Mouse (Mus musculus) adrenal gland, postnatal 14 days (tissue): ENCODE measurements around the gene Bysl. TPM values are rescaled to one million over a fixed set of nuclear protein-coding genes. Genes with fewer than 3 reads are reported as not detected.

ENCODE experiments used
- DNase-seq: peaks from one replicate; pipeline ENCODE4 v3.0.0; 2021; ENCODE audit warnings: mixed read lengths
- total RNA-seq: library from RNA; stranded (reverse); gene quantifications from 2 replicates; pipeline ENCODE4 v1.2.3, GENCODE M21; 2021

Bysl gene
- total RNA-seq, 1 experiment from 2014 or later = 19.7 TPM

DNA sequence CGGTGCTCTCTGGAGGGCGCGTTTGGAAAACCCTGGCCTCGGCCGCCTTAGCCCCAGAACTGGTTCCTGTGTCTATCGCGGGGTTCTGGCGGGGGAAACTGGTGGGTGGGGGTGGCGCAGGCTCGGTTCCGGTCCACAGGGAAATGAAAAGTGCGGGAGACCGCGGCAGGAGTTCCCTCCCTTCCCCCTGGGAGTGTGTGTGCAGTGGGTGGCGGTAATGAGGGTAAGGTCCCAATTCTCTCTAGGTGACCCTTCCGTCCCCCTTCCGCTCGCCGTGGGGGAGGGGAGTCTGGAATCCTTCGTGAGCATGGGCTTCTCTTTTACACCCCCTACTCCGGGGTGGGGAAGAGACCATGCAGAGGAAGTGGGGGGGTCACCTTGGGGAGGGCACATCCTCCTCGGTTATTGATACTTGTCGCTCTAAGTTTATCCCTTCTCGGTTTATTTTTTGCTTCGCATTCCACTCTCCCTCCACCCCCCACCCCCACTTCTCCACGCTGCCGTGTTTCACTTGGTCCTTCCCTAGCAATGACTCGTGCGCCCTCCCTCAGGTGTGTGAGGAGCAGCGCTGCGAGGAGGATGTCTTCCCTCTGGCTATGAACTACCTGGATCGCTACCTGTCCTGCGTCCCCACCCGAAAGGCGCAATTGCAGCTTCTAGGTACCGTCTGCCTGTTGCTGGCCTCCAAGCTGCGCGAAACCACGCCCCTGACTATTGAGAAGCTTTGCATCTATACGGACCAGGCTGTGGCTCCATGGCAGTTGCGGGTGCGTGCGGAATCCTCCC is 16.9 kb downstream of the Bysl start:
- peak; percentile 67 for DNase-seq

DNA sequence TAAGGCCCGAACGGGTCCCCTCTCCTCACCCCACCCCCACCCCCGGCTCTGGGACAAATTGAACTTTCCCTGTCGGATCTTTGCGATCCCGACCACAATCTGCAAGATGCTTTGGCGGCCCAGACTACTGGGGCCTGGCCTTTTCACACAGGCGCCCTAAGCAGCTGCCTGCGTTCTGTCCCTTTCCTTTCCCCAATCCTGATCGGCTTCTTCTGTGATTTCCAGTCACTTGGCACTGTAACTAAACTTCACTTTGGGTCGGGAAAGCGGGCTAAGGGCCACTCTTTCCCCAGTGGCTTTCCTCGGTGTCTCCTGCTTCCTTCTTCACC is 17.5 kb downstream of the Bysl start:
- no peak for DNase-seq

DNA sequence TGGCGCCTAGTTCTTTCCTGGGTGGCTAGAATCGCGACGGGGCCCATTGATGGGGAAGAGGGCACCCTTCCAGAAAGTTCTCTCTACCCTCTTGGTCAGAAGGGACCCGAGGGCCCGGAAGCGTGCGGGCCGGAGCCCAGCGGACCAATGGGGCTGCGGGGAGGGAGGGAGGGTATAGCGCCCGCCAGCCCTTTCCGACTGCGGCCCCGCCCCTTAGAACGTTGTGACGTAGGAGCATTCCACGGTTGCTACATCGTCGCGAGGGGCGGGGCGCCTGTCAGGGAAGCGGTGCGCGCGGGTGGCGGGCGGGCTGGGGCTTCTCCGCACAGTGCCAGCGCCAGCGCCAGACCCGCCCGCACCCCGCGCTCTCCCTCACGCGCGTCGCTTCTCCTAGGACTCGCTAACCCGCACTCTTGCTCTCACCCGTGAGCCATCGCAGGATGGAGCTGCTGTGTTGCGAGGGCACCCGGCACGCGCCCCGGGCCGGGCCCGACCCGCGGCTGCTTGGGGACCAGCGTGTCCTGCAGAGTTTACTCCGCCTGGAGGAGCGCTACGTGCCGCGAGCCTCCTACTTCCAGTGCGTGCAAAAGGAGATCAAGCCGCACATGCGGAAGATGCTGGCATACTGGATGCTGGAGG is 18.0 kb downstream of the Bysl start:
- peak; percentile 98 for DNase-seq

DNA sequence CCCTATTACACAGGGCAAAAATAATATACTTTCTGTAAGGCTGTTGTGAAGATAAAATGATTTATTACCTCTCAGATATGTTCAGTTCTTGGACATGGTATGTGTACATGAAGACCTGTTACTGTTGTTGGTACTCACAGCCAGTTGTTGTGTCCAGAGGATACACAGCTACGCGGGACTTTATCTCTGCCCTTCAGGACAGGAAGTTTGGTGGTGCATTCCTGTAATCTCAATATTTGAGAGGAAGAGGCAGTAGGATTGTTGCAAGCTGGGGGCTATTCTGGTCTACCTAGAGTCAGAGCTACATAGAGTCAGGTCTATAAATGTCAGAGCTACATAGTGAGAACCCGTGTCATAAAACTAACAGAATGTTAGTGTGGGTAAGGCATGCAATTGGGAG is 20.2 kb downstream of the Bysl start:
- no peak for DNase-seq

DNA sequence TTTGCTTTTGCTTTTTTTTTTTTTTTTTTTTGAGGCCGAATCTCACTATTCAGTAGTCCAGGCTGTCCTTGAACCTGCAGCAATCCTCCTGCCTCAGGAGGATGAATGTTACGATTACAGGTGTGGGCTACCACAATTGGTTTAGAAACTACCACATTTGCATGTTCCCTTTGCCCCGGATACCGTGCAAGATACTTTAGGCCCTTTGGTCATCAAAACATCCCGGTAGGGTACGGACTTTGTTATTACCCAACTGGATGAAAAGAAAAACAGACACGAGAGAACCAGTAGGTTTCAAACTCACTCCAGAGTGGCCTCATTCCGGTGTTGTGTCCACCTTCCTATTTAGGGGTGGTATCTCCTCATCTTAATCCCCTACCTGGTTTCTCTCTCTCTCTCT is 22.8 kb downstream of the Bysl start:
- DNase-seq = no peak

DNA sequence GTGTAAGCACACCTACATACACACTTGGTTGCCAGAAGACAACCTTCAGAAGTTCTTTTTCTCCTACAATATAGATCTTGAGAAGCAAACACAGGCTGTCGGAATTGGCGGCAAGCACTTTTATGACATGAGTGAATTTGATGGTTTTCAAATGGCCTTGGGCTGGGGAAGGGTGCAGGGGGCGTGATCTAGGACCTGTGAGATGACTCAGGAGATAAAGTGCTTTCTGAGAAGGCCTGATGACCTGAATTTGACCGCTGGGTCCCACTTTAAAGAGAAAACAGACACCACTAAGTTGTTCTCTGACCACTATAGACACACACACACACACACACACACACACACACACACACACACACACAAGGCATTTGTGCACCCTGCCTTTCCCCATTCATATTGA is 30.3 kb downstream of the Bysl start:
- peak; percentile 53 for DNase-seq

DNA sequence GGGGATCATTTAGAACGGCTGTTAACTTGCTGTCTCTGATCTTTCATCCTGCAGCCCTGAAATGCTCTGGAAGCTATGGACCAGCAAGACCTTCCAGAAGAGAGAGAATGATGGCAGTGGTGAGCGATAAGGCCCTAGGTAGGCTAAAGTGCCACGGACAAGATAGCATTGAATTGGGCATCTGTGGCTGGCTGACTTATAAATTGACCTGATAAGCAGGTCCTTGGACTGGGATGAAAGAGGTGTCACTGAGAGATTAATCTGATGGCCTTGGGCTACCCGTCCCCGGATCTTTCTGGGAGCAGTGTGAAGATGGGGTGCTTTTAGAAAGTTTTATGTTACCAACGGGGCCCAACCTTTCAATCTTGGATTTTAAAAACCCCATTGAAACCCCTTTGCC is 32.6 kb downstream of the Bysl start:
- peak; percentile 49 for DNase-seq

DNA sequence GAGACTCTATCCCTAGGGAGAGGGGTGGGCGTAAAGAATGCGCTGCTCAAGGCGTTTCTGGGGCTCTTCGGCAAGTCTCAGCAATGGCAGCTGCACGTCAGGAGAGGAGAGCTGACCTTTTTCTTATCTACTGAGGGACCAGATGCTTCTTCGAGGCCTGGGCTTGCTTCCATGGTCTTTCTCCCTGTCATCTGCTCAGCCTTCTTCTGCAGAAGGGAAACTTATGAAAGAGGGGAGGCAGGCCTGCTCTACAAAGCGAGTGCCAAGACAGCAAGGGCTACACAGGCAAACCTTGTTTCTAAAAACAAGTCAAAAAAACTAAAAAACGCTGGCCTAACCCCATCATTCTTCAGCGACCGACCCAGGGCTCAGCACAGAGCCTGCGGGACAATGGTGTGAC is 36.5 kb downstream of the Bysl start:
- DNase-seq = no peak

DNA sequence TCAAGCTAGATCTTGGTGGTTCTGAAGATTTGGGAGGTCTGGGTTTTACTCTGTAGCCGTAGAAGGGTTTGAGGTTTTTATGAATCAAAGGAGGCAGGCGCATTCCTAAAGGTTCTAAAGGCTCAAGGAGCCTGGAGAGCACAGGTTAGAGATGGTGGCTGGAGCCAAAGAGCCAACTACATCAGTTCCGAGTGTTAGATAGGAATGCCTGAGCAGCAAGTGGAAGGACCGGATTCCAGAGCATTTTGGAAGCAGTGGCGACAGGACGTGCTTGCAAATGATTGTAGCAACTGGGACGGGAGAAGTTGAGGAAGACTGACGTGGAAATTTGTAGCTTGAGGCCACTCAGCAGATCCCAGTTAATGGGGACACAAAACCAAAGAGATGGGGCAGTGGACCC is 37.3 kb downstream of the Bysl start:
- DNase-seq = no peak

DNA sequence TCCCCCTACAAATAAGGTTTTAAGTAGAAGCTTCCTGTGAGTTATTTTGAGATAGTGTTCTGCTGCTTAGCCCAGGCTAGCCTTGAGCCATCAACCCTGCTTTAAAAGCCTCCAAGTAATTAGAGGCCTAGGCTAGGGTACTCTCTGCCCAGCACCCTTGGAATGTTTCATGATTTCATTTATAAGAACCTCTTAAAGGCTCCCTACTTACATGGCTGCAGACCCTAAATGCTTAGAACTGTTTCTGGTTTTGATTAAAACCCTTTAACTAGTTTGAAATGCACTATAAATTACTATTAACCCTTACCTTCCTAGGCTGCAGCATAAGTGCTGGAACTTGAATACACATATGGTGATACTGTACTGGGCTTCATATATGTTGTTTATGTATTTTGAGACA is 38.9 kb downstream of the Bysl start:
- no peak for DNase-seq

DNA sequence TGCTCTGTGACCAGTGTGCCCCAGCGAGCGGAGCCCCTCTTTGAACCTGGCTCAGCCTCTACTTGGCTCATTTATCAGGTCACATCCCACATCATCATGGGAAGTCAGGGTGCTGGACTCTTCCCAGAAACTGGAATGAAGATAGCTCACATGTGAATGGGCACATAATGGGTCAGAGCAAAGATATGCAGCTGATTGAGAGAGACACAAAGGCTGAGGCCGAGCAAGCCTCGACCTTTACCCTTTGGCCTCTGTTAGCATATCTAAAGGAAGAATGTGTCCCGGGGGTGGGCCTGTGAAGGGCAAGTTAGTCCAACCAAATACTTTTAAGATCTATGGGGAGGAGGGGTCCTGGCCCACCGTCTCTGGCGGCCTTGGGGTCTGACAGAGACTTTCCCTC is 39.7 kb downstream of the Bysl start:
- DNase-seq = no peak

DNA sequence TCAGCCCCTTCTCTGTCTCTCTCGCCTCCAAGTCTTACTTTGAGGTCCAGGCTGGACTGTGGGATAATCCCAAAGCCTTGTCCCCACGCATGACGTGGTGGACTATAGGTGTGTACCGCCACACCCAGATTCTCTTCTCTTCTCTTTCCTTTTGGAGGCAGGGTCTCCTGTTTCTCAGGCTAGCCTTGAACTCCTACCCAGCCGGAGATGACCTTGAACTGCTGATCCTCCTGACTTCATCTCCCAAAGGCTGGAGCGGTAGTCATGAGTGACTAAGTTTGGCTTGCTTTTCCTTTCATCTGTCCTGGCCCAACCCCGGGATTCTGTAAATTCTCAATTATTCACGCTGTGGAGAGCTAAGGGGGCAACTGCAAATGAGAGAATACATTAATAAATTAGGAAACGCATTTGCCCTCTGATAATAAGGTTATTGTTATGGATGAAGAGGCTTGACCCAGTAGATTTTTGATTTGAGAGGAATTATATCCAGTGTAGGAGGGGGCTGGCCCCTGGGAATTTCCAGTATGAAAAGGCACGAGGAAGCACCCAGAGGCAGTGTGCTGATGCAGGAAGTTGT is 42.3 kb downstream of the Bysl start:
- DNase-seq = no peak

DNA sequence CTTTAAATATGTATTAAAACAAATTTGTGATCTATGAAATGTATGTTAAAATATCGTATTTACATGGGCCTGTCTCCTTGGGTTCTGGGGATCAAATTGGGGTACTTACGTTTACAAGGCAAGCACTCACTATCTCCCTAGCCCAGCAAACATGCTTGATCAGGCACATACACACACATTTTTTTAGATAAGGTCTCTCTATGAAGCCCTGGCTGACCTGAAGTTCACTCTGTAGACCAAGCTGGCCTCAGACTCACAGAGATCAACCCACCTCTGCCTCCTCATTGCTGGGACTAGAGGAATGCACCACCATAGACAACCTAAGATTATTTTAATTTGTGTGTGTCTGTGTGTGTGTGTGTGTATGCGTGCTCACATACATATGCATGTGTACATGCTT is 42.9 kb downstream of the Bysl start:
- no peak for DNase-seq

DNA sequence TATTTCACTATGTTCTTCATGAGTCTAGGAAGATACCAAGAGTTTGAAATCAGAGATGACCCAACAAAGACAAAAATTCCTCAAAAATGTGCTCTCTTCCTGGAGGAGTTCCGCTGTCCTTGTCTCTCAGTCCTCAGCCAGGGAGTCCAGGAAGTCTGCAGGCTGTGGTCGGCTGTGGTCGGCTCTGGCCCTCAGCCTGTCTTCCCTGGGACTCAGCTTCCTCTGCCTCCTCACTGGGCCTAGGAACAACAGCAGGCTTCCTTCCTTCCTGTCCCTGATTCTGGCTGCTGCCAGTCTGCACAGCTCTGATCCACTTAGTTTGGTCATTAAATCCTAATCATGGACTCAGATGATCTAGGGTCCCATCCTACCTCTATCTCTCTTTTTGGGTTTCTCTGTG is 44.0 kb downstream of the Bysl start:
- peak; percentile 41 for DNase-seq

DNA sequence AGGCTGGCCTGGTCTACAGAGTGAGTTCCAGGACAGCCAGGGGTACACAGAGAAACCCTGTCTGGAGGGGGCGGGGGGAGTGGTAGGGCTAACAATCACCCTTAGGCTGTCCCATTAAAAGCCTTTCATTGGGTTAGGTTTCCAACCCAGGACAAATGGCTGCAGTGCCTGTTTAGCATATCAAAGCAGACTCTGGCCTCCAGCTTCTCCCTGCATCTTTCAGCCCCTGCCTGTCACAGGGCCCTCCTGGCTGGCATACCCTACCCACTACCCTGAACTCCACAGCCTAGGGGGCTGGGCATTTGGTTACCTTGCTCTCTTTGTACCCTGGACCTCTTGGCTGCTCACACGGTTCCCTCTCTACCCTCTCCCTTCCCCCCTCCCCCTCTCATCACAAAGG is 45.2 kb downstream of the Bysl start:
- DNase-seq = no peak

DNA sequence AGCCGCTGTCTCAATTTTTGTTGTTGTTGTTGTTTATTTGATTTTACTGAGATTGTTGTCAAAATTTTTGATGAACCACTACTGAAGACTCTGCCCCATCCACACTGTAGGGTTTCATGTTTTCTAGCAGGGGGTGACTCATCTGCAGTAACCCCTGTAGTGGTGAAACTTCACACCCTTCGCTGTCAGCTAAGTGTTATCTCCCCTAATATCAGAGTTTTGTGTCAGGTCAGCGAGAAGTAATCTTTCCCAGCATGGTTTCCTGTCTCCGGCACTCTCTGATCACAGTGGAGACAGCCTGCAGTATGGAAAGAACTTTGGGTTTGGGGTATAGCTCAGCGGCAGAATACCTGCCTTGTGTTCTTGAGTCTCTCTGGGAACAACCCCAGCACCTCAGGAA is 46.7 kb downstream of the Bysl start:
- DNase-seq = no peak

DNA sequence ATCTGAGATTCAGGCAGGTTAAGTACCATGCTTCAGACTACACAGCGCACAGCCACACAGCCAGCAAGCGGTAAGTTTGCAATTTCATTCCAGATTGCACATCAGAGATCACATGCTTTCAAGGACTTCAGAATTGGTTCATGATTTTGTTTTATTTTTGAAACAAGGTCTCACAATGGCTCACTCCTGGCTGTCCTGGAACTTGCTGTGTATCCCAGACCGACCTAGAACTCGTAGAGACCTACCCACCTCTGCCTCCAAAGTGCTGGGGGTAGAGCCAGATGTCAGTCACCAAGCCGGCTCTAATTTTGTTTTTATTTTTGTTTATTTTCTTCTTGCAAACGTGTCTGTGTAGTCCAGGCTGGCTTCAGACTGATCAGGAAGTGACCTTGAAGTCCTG is 48.4 kb downstream of the Bysl start:
- DNase-seq = peak; percentile 40

DNA sequence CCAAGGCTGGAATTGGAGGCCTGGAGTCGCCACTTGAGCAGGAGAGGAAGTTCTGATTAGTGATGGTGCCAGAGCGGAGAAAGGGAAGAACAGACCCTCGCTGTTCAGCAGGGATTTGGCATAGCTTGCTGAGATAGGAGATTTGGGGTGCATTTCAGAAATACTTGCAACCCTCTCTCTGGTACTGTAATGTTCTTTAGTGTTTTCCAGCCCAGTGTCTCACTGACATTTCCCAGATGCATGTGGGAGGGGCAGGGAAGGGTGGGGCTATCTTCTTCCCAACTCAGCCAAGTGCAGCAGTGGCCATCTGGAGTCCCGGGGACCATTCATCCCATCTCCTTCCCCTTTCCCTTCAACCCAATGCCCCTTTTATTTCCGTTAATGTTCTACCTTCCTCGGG is 51.6 kb downstream of the Bysl start:
- DNase-seq = no peak

DNA sequence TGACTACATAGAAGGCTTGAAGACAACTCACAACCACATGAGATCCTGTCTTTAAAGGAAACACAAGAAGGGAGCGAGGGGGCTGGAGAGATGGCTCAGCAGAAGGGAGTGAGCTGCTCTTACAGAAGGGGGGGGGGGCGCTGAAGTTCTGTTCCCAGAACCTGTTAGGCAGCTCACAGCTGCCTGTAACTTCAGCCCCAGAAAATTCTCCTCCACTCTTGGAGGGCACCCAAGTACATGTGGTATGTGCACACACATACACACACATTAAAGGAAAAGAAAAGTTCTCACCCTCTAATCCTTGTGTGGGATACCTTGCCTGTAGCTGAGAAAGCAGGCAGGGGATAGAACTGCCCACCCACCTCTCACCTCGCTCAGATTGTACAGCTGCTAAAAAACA is 54.1 kb downstream of the Bysl start:
- DNase-seq = no peak

DNA sequence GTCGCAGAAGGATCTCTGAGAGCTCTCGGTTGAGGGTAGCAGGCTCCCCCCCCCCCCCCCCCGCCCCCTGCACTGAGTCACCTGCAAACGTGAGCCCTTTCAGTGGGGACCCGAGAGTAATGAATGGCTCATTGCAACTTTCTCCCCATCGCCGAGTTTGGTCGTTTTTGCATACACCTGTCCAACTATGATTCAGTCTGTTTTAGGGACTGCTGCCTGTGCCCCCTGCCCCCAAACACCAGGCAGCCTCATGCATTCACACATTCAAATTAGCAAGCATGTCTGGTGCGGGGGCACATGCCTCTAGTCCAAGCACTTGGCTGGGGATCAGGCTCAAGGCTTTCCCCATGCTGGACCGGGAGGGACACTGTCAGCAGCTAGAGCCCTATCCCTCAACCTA is 56.7 kb downstream of the Bysl start:
- DNase-seq = no peak

DNA sequence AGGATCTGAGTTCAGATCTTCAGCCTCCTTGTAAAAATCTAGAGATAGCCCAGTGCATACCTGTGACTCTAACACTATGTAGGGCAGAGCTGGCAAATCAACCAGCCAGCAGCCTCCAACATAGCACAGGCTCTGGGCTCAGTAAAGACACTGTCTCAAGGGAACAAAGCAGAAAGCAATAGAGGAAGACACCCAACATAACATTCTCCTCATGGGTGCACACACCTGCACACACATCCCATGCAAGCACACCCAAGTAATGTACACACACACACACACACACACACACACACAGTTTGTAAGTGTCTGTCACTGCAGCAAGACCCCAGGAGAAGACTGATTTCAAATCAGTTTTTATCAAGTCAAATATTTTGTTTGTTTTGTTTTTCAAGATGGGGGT is 58.3 kb downstream of the Bysl start:
- no peak for DNase-seq

DNA sequence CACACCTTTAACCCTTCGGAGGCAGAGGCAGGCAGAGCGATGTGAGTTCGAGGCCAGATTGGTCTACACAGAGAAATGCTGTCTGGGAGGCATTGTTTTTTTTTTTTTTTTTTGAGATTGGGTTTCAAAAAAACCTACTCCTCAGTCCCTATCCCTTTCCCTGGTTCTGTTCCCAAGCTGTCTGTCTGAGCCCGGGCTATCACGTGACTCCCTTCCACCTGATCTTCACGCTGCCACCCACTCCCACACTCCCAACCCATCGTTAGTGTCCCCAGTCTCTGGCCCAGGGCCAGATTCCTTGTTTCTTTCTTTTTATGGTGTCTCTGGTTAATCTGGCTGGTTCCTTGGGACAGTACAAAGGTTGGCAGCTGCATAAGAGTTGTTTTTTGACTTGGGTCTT is 60.2 kb downstream of the Bysl start:
- no peak for DNase-seq
